Mouse (Mus musculus) embryonic fibroblast, embryonic 13.5 days (primary cell): ENCODE results near the gene Obp2b.

Experiments used
- CTCF ChIP-seq: IDR thresholded peaks from 2 replicates; pipeline ENCODE4 v1.5.1; 2011; ENCODE audit warnings: mild to moderate bottlenecking, control low read depth, low read length, moderate library complexity, borderline replicate concordance; ENCODE audit not compliant: insufficient read depth
- POLR2A ChIP-seq: IDR thresholded peaks from 2 replicates; pipeline ENCODE4 v1.6.1; 2011; ENCODE audit warnings: low read depth, mild to moderate bottlenecking, control low read depth, low read length, moderate library complexity

- TF ChIP-seq POLR2A, result no peak
- TF ChIP-seq CTCF, result no peak
Measured at GRCm38 (mm10) chr2:25779076-25779475, 42.3 kb downstream of the Obp2b start.
